Mouse (Mus musculus) ZHBTc4 (cell line): ENCODE measurements around the gene Gimap1.

ENCODE experiments used
- DNase-seq: peaks from one replicate; pipeline ENCODE4 v3.0.0-alpha.2; 2011; ENCODE audit warnings: low read depth, low spot score

The Gimap1 gene

GRCm38 (mm10) chr6:48738961-48739779, at the start of gene Gimap1:
TSS of gene Gimap1 (plus strand) at chr6:48739054.
- no peak for DNase-seq

DNA sequence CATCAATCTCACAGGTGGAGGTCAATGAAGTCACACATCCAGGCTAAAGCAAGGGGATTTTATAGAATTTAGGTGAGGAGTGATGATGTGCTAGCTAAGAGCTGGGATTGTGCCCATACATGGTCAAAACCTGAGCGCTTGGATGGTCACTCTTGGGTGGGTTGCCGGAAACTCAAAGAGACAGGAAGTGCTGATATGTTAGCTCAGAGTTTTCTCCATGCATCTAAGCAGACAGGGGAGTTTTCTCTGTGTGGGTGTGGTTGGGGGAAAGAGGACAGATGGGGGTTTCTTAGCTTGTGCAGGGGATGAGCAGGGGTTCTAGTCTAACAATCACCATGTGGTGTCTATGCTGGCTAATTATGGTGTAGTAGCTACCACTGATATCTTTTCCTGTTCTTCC, 49.5 kb upstream of the Gimap1 start:
- DNase-seq: no peak

DNA sequence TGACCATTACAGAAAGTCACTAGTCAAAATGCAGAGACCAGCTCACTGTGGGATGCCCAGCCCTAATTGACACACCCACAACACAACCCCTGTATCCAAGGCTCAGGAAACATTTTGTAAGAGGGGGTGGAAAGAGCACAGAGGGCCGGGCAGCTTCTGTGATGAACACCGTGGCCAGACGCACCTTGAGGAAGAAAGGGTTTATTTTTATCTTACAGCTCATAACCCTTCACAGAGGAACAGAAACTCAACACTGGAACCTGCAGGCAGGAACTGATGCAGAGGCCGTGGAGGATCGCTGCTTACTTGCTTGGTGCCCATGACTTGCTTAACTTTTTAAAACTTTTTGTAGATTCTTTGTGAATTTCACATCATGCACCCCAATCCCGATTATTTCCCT, 45.9 kb upstream of the Gimap1 start:
- no peak for DNase-seq

DNA sequence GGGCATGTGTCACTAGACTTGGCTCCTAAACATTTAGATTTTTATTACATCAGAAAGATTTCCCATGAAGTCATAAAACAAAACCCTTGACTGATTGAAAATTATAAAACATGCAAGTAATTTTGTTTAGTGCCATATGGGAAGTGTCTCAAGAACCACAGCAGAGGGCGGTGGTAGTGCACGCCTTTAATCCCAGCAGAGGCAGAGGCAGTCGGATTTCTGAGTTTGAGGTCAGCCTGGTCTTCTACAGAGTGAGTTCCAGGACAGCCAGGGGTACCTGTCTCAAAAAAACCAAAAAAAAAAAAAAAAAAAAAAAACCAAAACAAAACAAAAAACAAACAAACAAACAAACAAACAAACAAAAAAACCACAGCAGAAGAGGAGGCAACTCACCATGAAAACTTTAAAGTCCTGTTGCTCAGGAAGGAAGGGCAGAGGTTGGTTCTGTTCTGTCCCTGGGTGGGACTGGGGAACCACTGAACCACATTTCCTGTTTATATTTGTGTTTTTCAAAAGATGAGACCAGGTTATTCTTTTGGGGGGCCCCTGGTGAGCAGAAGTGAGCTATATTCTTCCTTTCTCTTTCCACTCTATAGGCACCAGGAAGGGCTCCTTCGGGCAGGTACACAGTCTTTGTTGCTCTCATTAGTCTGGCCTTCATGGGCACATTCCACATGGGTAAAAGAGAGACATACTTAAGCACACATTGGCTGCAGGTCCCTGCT, 41.9 kb upstream of the Gimap1 start:
- DNase-seq: no peak

DNA sequence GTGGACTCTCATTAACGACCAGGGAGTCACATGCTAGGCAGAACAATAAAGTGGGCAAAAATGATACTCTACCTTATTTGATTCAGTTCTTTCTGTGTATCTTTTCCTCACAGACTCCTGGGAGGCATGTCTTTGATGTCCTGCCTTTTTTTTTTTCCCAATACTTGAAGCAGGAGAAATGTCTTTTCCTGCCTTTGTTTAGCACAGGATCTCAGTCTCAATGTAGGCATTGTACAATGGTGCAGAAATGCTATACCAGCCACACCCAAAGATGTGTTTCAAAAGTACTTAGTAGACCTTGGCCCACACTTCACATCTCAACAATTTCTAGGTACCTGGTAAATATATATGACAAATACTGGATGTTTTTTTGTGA, 41.3 kb upstream of the Gimap1 start:
- DNase-seq: no peak

DNA sequence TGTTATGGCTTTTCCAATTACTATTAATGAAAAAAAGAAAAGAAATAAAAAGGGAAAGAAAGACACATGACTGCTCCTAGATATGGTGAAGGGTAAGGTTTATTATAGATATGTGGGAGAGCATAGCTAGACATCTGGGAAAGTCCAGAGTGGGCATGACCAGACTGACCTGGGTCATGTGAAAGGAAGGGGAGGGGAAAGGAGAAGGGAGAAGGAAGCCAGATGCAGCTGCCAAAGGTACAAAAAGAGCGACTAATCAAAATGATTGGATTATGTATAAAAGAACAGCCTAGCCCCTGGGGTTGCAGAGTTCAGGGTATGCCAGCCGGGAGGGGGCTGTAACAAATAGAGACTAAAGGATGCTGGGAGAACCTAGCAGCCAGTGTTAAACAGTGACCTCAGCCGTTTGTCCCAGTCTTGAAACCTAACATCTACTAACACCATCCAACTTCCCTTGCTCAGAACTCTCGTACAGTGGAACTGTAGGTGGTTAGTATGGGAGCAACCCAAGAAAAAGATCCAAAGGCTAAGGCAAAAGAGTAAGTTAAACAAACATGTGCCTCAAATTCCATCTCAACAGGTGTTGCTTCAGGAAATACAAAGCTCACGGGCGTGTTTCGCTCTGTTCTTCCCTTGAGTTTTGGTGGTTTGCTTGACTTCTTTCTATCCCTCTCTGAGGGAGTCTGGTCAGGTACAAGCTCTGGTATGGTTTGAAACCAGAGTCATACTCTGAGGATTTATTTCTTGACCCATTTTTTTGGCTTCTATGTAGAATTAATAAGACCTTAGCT, 40.6 kb upstream of the Gimap1 start:
- DNase-seq: no peak

- DNase-seq: no peak
Observed at GRCm38 (mm10) chr6:48698888-48699287, 40.0 kb upstream of the Gimap1 start.

DNA sequence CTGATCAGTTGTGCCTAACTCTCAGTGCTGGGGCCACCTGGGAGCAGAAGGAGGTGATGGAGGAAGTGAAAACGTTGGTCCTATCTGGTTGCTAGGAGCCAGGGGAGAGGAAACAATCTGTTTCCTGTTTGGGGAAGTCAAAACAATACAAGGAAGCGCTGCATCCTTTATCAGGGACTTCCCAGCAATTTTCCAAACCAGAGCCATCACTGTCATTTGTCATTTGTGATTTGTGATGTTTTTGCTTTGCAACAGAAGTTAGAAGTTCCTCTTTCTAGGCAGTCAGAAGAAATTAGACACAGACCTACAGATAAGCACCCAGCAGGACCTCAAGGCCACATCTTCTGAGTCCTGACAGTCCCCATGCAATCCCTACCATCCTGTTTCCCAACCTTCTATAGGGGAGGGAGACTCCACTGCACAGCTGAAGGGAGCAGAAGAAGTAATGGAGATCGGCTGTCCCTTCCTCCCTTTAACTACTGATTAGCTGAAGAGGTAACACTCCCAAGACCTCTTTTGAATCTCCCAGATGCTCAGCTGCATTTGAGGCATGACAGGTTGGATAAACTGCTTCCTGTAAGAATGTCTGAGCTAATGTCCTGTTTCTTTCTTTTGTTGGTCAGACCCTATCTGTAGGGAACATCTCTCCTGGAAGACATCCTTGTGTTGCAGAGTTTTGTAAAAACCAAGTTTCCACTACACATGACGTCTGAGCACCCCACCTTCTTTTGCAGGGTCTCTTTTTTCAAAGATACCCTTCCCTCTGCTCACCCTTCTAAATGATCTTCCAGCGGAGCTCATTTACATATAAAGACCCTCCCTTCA, 38.4 kb upstream of the Gimap1 start:
- DNase-seq: no peak

DNA sequence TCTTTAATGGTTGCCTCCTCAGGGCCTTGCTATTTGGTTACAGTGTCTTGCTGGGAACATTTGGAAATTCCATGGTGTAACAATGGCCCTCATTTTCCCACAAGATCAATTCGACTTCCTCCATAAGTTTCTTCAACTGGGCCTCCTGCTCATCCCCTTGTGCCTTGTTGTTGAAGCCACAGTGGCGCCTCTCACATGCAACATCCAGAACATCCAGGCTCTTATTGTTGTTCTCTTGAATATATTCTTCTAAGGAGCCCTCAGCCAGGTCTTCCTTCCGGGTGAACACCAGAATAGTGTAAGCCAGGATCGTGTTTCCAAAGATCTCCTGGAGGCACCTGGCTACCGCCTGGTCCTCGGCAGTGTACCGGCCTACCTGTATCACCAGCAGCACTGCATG, 36.7 kb upstream of the Gimap1 start:
- DNase-seq: no peak

DNA sequence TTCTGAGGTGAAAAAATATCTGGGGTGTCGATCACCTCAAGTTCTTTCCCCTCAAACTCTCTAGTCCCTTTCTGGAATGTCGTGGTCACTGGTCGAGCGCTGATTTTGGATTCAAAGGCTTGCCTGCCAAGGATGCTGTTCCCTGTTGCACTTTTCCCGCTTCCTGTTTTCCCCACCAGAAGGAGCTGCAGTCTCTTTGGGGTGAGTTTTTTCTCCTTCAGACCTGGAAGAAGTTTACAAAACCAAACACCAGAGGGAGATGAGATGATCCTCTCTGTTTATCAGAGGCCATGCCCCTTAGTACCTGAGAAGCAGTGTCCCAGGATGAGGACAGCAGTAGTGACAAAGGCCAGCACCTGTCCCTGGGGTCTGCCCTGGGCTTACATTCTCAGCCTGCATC, 36.3 kb upstream of the Gimap1 start:
- peak; percentile 19 for DNase-seq

GRCm38 (mm10) chr6:48704146-48704545, 34.7 kb upstream of the Gimap1 start:
- no peak for DNase-seq

GRCm38 (mm10) chr6:48706130-48706529, 32.7 kb upstream of the Gimap1 start:
- no peak for DNase-seq

DNA sequence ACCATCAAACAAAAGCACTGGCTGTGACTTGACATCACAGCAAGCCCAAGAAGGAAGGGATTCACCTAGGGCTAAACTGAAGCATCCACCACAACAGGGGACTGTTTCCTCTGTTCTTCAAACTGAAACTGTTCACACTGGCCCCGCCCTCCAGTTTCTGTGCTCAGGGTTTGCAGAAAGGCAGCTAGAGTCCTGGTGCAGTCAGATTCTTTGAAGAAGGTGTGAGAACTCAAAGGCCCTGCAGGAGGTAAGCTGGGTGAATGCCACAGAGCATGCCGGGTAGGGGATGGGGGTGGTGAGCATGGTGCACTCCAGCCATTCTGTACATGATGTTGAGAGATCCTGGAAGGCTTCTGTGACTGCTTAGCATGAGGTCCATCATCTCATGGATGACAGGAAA, 20.4 kb upstream of the Gimap1 start, which contains the start of the genes Gm28053 and Gimap7:
Gene Gm28053, plus strand, starts transcription at position 153 of the 400 bp plus-strand sequence.
Gene Gimap7, plus strand, starts transcription at position 167 of the 400 bp plus-strand sequence.
- peak; percentile 62 for DNase-seq

DNA sequence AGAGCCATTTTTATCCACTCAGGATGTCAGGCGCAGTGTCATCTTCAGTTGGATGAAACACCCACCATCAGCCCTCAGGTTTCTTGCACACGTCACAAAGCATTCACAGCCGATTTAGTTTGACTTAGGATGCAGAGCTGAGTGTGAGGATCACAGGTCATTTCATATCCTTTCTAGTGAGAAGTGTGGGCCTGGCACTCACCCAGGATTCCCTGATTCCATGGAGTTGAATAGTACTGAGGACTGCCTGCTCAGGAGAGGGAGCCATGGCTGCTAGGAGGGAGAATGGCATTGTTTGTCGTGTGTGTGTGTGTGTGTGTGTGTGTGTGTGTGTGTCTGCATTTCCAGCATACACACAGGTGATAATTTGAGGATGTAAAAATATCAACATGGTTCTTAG, 18.5 kb upstream of the Gimap1 start:
- no peak for DNase-seq

DNA sequence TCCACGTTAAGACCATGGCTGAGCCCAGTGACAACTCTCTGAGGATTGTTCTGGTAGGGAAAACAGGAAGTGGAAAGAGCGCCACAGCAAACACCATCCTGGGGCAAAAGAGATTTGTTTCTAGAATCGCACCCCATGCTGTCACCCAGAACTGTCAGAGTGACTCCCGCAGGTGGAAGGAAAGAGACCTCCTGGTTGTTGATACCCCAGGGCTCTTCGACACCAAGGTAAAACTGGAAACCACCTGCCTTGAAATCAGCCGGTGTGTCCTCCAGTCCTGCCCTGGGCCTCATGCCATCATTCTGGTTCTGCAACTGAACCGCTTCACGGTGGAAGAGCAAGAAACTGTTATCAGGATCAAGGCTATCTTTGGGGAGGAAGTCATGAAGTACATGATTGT, 15.4 kb upstream of the Gimap1 start:
- no peak for DNase-seq

DNA sequence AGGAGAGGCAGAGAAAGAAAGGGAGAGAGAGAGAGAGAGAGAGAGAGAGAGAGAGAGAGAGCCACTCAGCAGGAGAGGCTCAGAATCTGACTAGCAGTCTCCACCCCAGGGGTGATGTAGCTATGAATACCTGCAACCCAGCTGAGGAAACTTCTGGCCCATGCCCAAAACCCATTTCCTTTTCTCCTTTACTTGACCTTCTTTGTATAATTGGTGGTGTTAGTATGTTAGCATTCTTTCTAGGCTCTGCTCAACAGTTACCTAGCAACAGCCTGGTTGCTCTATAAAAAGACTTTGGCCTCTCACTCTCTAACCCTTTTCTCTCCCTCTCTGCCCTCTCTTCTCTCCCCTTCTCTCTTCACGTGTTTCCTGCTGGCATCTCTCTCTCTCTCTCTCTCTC, 13.4 kb upstream of the Gimap1 start:
- peak; percentile 54 for DNase-seq

DNA sequence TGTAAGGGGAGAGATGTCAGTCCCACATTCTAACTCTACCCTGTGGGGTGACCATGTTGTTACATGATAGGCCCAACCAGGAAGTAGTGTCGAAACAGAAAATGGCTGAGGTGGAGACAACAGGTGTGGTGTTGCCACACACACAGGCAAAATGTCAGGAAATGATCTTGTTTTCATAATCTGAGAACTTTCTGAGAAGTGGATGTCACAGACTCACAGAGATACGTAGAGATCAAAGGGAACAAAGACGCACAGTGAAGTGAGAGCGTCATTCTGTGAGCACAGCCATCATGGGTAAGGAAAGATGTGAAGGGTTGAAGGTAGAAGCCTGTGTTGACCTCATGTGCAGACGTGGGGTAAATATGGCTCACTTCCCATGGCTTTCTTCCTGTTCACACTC, 11.1 kb upstream of the Gimap1 start:
- DNase-seq: no peak

GRCm38 (mm10) chr6:48732864-48733304, 6.0 kb upstream of the Gimap1 start:
- no peak for DNase-seq

DNA sequence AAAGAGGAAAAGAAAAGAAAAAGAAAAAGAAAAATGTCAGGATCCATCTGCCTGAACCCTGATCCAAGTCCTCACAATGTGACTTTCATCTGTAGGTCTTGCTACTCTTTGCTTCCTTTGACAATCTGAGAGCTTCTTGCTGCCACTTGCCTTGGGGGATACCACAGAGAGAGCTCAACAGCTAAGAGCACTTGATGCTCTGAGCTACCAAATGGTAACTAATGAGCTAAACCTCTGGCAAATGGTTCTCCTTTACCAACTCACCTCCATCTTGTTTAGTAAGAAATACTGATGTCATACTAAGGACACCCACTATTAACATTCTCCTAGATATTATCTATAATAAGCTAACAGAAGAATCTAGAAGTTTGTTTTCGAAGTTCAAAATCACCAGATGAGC, 5.2 kb upstream of the Gimap1 start:
- DNase-seq: no peak

- DNase-seq: no peak
Observed at GRCm38 (mm10) chr6:48737053-48737452, 1.8 kb upstream of the Gimap1 start.

- no peak for DNase-seq
Observed at GRCm38 (mm10) chr6:48737688-48738087, 1.2 kb upstream of the Gimap1 start.

GRCm38 (mm10) chr6:48739780-48740055, 864 bp downstream of the Gimap1 start:
- no peak for DNase-seq
